Mouse (Mus musculus): Measurements from ENCODE around the gene Plcl2. TPM values are rescaled to one million over a fixed set of nuclear protein-coding genes. Genes with fewer than 3 reads are reported as not detected.
A peak's percentile ranks its signal among the peaks of the same experiment; 100 is the strongest.

Plcl2 gene
- polyA plus RNA-seq, 1 experiment from 2014 or later, result 6.8 TPM

GRCm38 (mm10) chr17:50477277-50477676 is 31.9 kb upstream of the Plcl2 start:
- H3K27me3 ChIP-seq (ENCODE audit: control insufficient read depth, insufficient read depth, low read length), result no peaks in the 10 kb centered on the region
- 81% methylated on average over 4 of the region's 4 CpGs for WGBS

DNA sequence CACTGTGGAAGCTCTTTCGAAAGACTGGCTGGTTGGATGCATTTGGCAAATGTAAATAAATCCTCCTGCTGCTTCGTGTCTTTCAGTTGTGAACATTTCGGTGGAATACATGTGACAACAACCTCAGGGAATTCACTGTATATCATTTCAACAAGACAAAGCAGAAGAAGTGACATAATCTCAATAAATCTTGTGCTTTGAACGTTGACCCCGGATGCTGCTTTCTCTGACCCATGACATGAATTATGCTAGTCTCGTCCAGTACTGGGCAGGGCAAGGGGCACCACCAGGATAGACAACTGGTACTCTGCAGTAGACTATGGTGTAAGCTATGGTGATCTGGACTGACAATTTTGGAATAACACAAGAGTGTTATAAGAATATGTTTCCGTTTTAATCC is 28.3 kb upstream of the Plcl2 start:
- Histone ChIP-seq H3K4me2 (ENCODE audit: low read length) (no peak overlapping the region), H3K4me1 (ENCODE audit: control insufficient read depth in 2 of 2, insufficient read depth in 2 of 2, low read length in 2 of 2) (peaks cover 4 to 5% of the 10 kb centered on the region in 2 experiments; a peak in 3 of 4 replicates), H3K36me3 (ENCODE audit: control insufficient read depth, insufficient read depth, low read length) (no peaks in the 10 kb centered on the region), H3K27me3 (ENCODE audit: control insufficient read depth, insufficient read depth, low read length) (no peaks in the 10 kb centered on the region), H3K9ac (ENCODE audit: low read length) (no peak overlapping the region), H3K4me3 (ENCODE audit: control insufficient read depth in 1 of 2, insufficient read depth in 1 of 2, low read depth in 1 of 2, low read length in 2 of 2) (no peak overlapping the region), H3K27ac (replicated peaks in 1 of 2; ENCODE audit: control insufficient read depth in 1 of 2, insufficient read depth in 1 of 2, low read depth in 2 of 2, low read length in 2 of 2) (no peak overlapping the region), H3K9me3 (ENCODE audit: control insufficient read depth, low read length) (no peaks in the 10 kb centered on the region)
- no peak for ATAC-seq (ENCODE audit: insufficient number of reproducible peaks, insufficient read depth, low FRiP score, low read depth)
- 92% methylated on average over 7 of the region's 7 CpGs for WGBS

More at GRCm38 (mm10) chr17:50477277-50477676, 31.9 kb upstream of the Plcl2 start:
- H3K4me1 ChIP-seq (ENCODE audit: control insufficient read depth in 2 of 2, insufficient read depth in 2 of 2, low read length in 2 of 2), result no peaks in the 10 kb centered on the region
- no peak overlapping the region for H3K27ac ChIP-seq (replicated peaks in 1 of 2; ENCODE audit: control insufficient read depth in 1 of 2, insufficient read depth in 1 of 2, low read depth in 2 of 2, low read length in 2 of 2)
- no peaks in the 10 kb centered on the region for H3K9me3 ChIP-seq (ENCODE audit: control insufficient read depth, low read length)
- H3K4me2 ChIP-seq (ENCODE audit: low read length), result no peak overlapping the region
- H3K9ac ChIP-seq (ENCODE audit: low read length), result no peak overlapping the region
- H3K36me3 ChIP-seq (ENCODE audit: control insufficient read depth, insufficient read depth, low read length), result no peaks in the 10 kb centered on the region
- H3K4me3 ChIP-seq (ENCODE audit: control insufficient read depth in 1 of 2, insufficient read depth in 1 of 2, low read depth in 1 of 2, low read length in 2 of 2), result no peak overlapping the region
- no peak for ATAC-seq (ENCODE audit: insufficient number of reproducible peaks, insufficient read depth, low FRiP score, low read depth)

GRCm38 (mm10) chr17:50483700-50484099 is 25.5 kb upstream of the Plcl2 start:
- ATAC-seq (ENCODE audit: insufficient number of reproducible peaks, insufficient read depth, low FRiP score, low read depth), result no peak
- Histone ChIP-seq H3K4me3 (ENCODE audit: control insufficient read depth in 1 of 2, insufficient read depth in 1 of 2, low read depth in 1 of 2, low read length in 2 of 2) (no peak overlapping the region), H3K4me1 (ENCODE audit: control insufficient read depth in 2 of 2, insufficient read depth in 2 of 2, low read length in 2 of 2) (peaks cover 16 to 28% of the 10 kb centered on the region in 2 experiments), H3K9me3 (ENCODE audit: control insufficient read depth, low read length) (no peaks in the 10 kb centered on the region), H3K4me2 (ENCODE audit: low read length) (no peak overlapping the region), H3K27ac (replicated peaks in 1 of 2; ENCODE audit: control insufficient read depth in 1 of 2, insufficient read depth in 1 of 2, low read depth in 2 of 2, low read length in 2 of 2) (no peak overlapping the region), H3K9ac (ENCODE audit: low read length) (no peak overlapping the region), H3K36me3 (ENCODE audit: control insufficient read depth, insufficient read depth, low read length) (no peaks in the 10 kb centered on the region), H3K27me3 (ENCODE audit: control insufficient read depth, insufficient read depth, low read length) (no peaks in the 10 kb centered on the region)
- WGBS, result 83% methylated on average over 7 of the region's 7 CpGs

DNA sequence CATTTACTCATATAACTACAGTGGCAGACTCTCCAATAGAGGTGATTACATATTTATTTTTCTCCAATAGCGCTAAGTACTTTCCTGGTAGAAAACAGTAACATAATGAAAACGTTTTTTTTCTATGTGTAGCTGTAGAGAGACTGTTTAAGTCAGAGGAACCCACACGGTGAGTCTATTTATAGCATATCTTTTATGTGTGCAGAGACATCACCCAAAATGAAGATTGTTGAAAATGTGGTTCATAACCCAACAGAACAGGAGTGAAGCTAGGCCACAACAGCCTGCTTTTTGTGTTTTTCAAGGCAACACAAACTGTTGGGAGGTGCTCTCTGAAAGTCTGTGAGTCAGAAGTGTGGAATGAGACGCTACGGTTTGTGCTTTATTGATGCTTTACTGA is 24.2 kb upstream of the Plcl2 start:
- no peaks in the 10 kb centered on the region for H3K9me3 ChIP-seq (ENCODE audit: control insufficient read depth, low read length)
- no peak for ATAC-seq (ENCODE audit: insufficient number of reproducible peaks, insufficient read depth, low FRiP score, low read depth)
- no peak overlapping the region for H3K4me2 ChIP-seq (ENCODE audit: low read length)
- no peaks in the 10 kb centered on the region for H3K36me3 ChIP-seq (ENCODE audit: control insufficient read depth, insufficient read depth, low read length)
- no peaks in the 10 kb centered on the region for H3K27me3 ChIP-seq (ENCODE audit: control insufficient read depth, insufficient read depth, low read length)
- WGBS, result 57% methylated on average over 5 of the region's 5 CpGs
- peak overlapping the region; percentile 32 to 41 for H3K27ac ChIP-seq (replicated peaks in 1 of 2; ENCODE audit: control insufficient read depth in 1 of 2, insufficient read depth in 1 of 2, low read depth in 2 of 2, low read length in 2 of 2)
- H3K9ac ChIP-seq (ENCODE audit: low read length), result no peak overlapping the region
- no peak overlapping the region for H3K4me3 ChIP-seq (ENCODE audit: control insufficient read depth in 1 of 2, insufficient read depth in 1 of 2, low read depth in 1 of 2, low read length in 2 of 2)
- H3K4me1 ChIP-seq (ENCODE audit: control insufficient read depth in 2 of 2, insufficient read depth in 2 of 2, low read length in 2 of 2), result peaks cover 16 to 28% of the 10 kb centered on the region in 2 experiments

DNA sequence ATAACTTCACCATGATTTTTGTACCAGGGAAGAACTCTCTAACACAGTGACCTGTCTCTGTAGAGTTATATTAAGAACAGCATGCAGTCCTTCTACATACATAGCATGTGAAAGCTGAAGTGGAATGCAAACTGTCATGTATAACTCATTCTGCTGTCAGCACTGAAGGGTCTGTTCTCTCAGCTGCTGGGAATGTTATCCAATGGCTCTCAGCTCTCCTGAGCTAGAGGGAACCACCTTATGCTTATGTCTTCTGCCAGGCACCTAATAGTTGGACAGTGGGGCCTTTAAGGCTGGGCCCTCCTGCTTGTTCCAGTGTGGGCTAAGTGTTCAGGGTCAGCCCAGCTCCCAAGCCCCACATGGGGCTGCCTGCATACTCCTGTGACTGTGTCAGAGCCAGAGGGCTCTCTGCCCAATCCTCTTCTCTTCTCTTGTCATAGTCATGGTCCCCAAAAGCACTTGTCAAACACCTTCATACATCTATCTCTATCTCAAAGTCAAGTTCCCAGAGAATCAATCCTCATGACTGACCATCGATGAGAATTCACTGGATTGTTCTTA is 22.1 kb upstream of the Plcl2 start:
- Histone ChIP-seq H3K4me2 (ENCODE audit: low read length) (no peak overlapping the region), H3K27me3 (ENCODE audit: control insufficient read depth, insufficient read depth, low read length) (no peaks in the 10 kb centered on the region), H3K9me3 (ENCODE audit: control insufficient read depth, low read length) (no peaks in the 10 kb centered on the region), H3K36me3 (ENCODE audit: control insufficient read depth, insufficient read depth, low read length) (no peaks in the 10 kb centered on the region), H3K4me1 (ENCODE audit: control insufficient read depth in 2 of 2, insufficient read depth in 2 of 2, low read length in 2 of 2) (peaks cover 16 to 28% of the 10 kb centered on the region in 2 experiments), H3K4me3 (ENCODE audit: control insufficient read depth in 1 of 2, insufficient read depth in 1 of 2, low read depth in 1 of 2, low read length in 2 of 2) (no peak overlapping the region), H3K9ac (ENCODE audit: low read length) (no peak overlapping the region), H3K27ac (replicated peaks in 1 of 2; ENCODE audit: control insufficient read depth in 1 of 2, insufficient read depth in 1 of 2, low read depth in 2 of 2, low read length in 2 of 2) (peak overlapping the region; percentile 83 to 85)
- WGBS, result 64% methylated on average over 1 of the region's 1 CpGs
- peak; percentile 85 for ATAC-seq (ENCODE audit: insufficient number of reproducible peaks, insufficient read depth, low FRiP score, low read depth)

- ATAC-seq (ENCODE audit: insufficient number of reproducible peaks, insufficient read depth, low FRiP score, low read depth), result no peak
- no peaks in the 10 kb centered on the region for H3K36me3 ChIP-seq (ENCODE audit: control insufficient read depth, insufficient read depth, low read length)
- H3K9me3 ChIP-seq (ENCODE audit: control insufficient read depth, low read length), result no peaks in the 10 kb centered on the region
- no peaks in the 10 kb centered on the region for H3K27me3 ChIP-seq (ENCODE audit: control insufficient read depth, insufficient read depth, low read length)
- peaks cover 16 to 28% of the 10 kb centered on the region in 2 experiments for H3K4me1 ChIP-seq (ENCODE audit: control insufficient read depth in 2 of 2, insufficient read depth in 2 of 2, low read length in 2 of 2)
- no peak overlapping the region for H3K4me2 ChIP-seq (ENCODE audit: low read length)
- no peak overlapping the region for H3K4me3 ChIP-seq (ENCODE audit: control insufficient read depth in 1 of 2, insufficient read depth in 1 of 2, low read depth in 1 of 2, low read length in 2 of 2)
- no peak overlapping the region for H3K9ac ChIP-seq (ENCODE audit: low read length)
- H3K27ac ChIP-seq (replicated peaks in 1 of 2; ENCODE audit: control insufficient read depth in 1 of 2, insufficient read depth in 1 of 2, low read depth in 2 of 2, low read length in 2 of 2), result peak overlapping the region; percentile 83 to 85
- WGBS, result 94% methylated on average over 3 of the region's 3 CpGs
Observed at GRCm38 (mm10) chr17:50487670-50488069, 21.5 kb upstream of the Plcl2 start.

DNA sequence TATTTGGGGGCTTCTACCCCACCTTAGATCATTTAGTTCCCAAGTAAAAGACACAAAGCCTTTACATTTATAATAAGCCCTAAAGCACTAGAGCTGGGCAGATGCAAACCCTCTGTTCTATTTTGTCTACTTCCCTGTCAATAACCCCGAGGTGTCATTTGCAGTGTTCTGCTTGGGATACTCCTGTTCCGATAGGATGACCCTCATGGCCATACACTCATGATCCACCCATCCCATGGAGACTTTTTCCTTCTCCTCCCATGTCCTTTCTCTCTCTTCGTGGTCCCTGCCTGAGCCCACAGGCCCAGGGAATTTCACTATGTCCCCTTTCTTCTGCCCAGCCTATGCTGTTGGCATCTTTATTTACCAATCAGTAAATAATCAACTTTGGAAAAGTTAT is 20.8 kb upstream of the Plcl2 start:
- Histone ChIP-seq H3K36me3 (ENCODE audit: control insufficient read depth, insufficient read depth, low read length) (no peaks in the 10 kb centered on the region), H3K4me2 (ENCODE audit: low read length) (no peak overlapping the region), H3K27me3 (ENCODE audit: control insufficient read depth, insufficient read depth, low read length) (no peaks in the 10 kb centered on the region), H3K9ac (ENCODE audit: low read length) (no peak overlapping the region), H3K9me3 (ENCODE audit: control insufficient read depth, low read length) (no peaks in the 10 kb centered on the region), H3K4me3 (ENCODE audit: control insufficient read depth in 1 of 2, insufficient read depth in 1 of 2, low read depth in 1 of 2, low read length in 2 of 2) (no peak overlapping the region), H3K27ac (replicated peaks in 1 of 2; ENCODE audit: control insufficient read depth in 1 of 2, insufficient read depth in 1 of 2, low read depth in 2 of 2, low read length in 2 of 2) (no peak overlapping the region), H3K4me1 (ENCODE audit: control insufficient read depth in 2 of 2, insufficient read depth in 2 of 2, low read length in 2 of 2) (peaks cover 16 to 28% of the 10 kb centered on the region in 2 experiments)
- 84% methylated on average over 3 of the region's 3 CpGs for WGBS
- ATAC-seq (ENCODE audit: insufficient number of reproducible peaks, insufficient read depth, low FRiP score, low read depth), result no peak

GRCm38 (mm10) chr17:50488895-50489294 is 20.3 kb upstream of the Plcl2 start:
- WGBS, result 89% methylated on average over 2 of the region's 2 CpGs

More at GRCm38 (mm10) chr17:50488895-50489294, 20.3 kb upstream of the Plcl2 start:
- ATAC-seq (ENCODE audit: insufficient number of reproducible peaks, insufficient read depth, low FRiP score, low read depth), result no peak
- no peaks in the 10 kb centered on the region for H3K9me3 ChIP-seq (ENCODE audit: control insufficient read depth, low read length)
- no peak overlapping the region for H3K4me3 ChIP-seq (ENCODE audit: control insufficient read depth in 1 of 2, insufficient read depth in 1 of 2, low read depth in 1 of 2, low read length in 2 of 2)
- no peak overlapping the region for H3K4me2 ChIP-seq (ENCODE audit: low read length)
- H3K4me1 ChIP-seq (ENCODE audit: control insufficient read depth in 2 of 2, insufficient read depth in 2 of 2, low read length in 2 of 2), result peaks cover 16 to 28% of the 10 kb centered on the region in 2 experiments
- H3K36me3 ChIP-seq (ENCODE audit: control insufficient read depth, insufficient read depth, low read length), result no peaks in the 10 kb centered on the region
- H3K9ac ChIP-seq (ENCODE audit: low read length), result no peak overlapping the region
- no peak overlapping the region for H3K27ac ChIP-seq (replicated peaks in 1 of 2; ENCODE audit: control insufficient read depth in 1 of 2, insufficient read depth in 1 of 2, low read depth in 2 of 2, low read length in 2 of 2)
- H3K27me3 ChIP-seq (ENCODE audit: control insufficient read depth, insufficient read depth, low read length), result no peaks in the 10 kb centered on the region
